Mouse (Mus musculus) olfactory bulb, adult 2 months (tissue): ENCODE data around the gene St3gal3.

Experiments used
- CTCF ChIP-seq: fragments of 200-500 bp; IDR thresholded peaks from 2 replicates; pipeline ENCODE4 v1.5.1; 2012; ENCODE audit warnings: low read depth, mild to moderate bottlenecking, low read length, moderate library complexity; ENCODE audit not compliant: insufficient read depth
- POLR2A ChIP-seq: fragments of 200-500 bp; IDR thresholded peaks from 2 replicates; pipeline ENCODE4 v1.6.1; 2012; ENCODE audit warnings: mild to moderate bottlenecking, low read depth, low read length, moderate library complexity; ENCODE audit not compliant: insufficient read depth

GRCm38 (mm10) chr4:118057076-118057475 is 77.6 kb downstream of the St3gal3 start:
- no peak for TF ChIP-seq CTCF
- no peak for TF ChIP-seq POLR2A
